Mouse (Mus musculus) gastrocnemius, postnatal 36 days (tissue): ENCODE data around the gene Gm18596. TPM values are rescaled to one million over a fixed set of nuclear protein-coding genes. Genes with fewer than 3 reads are reported as not detected.
"Not testable (repeated sequence)": the region's sequence is repeated elsewhere in the genome, so short reads cannot be mapped to it uniquely, and the experiment has no call there.

ENCODE experiments used
- DNase-seq, 2 experiments: peaks; one replicate each; pipeline ENCODE4 v3.0.0; 2022
- intact Hi-C: fragments of 180-260 bp; cut with DNase I; formaldehyde crosslinking; loops from one replicate; pipeline ENCODE4 v1.15.1; 2025
- long read RNA-seq, 2 experiments: library from polyadenylated mRNA; stranded (forward); transcript quantifications; one replicate each; pipeline ENCODE4 v2.0.0; 2021
- total RNA-seq, 2 experiments: library from RNA; stranded (reverse); gene quantifications; 2 replicates each; pipeline ENCODE4 v1.2.3; 2021

Gene Gm18596
- total RNA-seq: not detected
- long read RNA-seq, experiment 1: 0 reads
- long read RNA-seq, experiment 2: 0 reads

DNA sequence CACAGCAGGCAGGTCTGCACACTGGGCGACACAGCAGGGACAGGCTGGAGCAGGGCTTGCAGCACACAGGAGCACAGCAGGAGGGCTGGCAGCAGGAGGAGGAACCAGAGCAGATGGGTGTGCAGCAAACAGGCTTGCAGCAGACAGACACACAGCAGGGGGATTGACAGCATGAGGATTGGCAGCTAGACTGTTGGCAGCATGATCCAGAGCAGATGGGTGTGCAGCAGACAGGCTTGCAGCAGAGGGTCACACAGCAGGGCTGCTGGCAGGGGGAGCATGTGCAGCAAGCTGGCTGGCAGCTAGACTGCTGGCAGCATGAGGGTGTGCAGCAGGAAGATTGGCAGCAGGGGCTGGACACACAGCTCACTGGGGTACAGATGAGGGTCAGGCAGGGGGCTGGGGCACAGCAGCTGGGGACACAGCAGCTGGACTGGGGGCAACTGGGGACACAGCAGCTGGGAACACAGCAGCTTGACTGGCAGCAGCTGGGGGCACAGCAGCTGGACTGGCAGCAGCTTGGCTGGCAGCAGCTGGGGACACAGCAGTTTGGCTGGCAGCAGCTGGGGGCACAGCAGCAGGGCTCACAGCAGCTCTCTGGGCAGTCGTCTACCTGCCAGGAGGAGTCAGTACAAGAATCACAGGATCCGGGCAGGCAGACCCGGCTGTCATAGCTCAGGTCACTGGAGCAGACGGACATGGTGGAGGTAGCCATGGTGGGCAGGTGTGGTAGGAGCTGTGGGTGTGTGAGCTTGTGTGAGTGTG, at the start of gene Gm18596:
Gene Gm18596, minus strand, starts transcription at position 715 of the 765 bp plus-strand sequence.
- intact Hi-C loops, DNase-seq: not testable (repeated sequence)

- intact Hi-C loops: no loop called here
- DNase-seq: no peak
Measured at GRCm38 (mm10) chr10:77788621-77789020, 46.2 kb upstream of the Gm18596 start.

- intact Hi-C loops, DNase-seq: not testable (repeated sequence)
Measured at GRCm38 (mm10) chr10:77787876-77788275, 45.4 kb upstream of the Gm18596 start, which contains the start of gene Gm7137. Gene Gm7137, minus strand, starts transcription at chr10:77788200.

DNA sequence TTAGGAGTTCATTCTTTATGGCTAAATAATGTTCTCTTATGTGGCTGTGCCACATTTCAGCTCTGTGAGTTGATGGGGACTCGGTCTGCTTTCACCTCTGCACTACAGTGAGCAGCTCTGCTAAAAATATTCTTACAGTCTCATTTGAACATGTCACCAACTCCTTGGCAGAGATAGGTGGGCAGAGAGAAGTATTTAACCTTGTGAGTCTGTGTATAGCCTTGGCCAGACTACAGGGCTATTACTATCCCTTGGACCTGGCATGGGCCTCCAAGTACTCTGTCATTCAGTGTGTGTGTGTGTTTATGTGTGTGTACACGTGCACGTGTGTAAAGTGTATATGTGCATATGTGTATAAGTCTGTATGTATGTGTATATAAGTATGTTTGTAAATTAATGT, 41.0 kb upstream of the Gm18596 start:
- intact Hi-C loops, DNase-seq: not testable (repeated sequence)

DNA sequence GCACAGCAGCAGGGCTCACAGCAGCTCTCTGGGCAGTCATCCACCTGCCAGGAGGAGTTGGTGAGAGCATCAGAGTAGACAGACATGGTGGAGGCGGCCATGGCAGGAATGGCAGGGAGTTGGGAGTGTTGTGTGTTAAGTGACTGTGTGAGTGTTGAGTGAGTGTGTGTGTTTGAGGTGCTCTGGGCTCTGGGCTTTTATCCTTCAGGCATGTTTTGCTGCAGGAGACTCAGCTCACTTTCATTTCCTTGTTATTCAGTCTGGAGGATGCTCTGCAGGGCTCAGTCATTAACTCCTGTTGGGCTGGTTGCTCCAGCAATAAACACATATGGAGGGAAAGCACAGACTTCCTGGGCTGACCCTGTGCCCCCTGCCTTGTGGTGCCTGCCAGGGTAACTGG, 40.0 kb upstream of the Gm18596 start, which contains the start of gene Gm3250:
Gene Gm3250, minus strand, starts transcription at position 101 of the 400 bp plus-strand sequence.
- DNase-seq, intact Hi-C loops: not testable (repeated sequence)

DNA sequence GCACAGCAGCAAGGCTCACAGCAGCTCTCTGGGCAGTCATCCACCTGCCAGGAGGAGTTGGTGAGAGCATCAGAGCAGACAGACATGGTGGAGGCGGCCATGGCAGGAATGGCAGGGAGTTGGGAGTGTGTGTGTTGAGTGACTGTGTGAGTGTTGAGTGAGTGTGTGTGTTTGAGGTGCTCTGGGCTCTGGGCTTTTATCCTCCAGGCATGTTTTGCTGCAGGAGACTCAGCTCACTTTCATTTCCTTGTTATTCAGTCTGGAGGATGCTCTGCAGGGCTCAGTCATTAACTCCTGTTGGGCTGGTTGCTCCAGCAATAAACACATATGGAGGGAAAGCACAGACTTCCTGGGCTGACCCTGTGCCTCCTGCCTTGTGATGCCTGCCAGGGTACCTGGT, 34.4 kb upstream of the Gm18596 start, which contains the start of gene Gm7138:
Gene Gm7138, minus strand, starts transcription at position 101 of the 400 bp plus-strand sequence.
- intact Hi-C loops, DNase-seq: not testable (repeated sequence)

DNA sequence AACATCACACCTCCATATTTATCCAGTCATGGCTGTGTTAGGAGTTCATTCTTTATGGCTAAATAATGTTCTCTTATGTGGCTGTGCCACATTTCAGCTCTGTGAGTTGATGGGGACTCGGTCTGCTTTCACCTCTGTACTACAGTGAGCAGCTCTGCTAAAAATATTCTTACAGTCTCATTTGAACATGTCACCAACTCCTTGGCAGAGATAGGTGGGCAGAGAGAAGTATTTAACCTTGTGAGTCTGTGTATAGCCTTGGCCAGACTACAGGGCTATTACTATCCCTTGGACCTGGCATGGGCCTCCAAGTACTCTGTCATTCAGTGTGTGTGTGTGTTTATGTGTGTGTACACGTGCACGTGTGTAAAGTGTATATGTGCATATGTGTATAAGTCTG, 29.7 kb upstream of the Gm18596 start:
- DNase-seq, intact Hi-C loops: not testable (repeated sequence)

- DNase-seq, intact Hi-C loops: not testable (repeated sequence)
Measured at GRCm38 (mm10) chr10:77771225-77771624, 28.8 kb upstream of the Gm18596 start, which contains the start of gene Gm3238. Gene Gm3238, minus strand, starts transcription at chr10:77771325.

DNA sequence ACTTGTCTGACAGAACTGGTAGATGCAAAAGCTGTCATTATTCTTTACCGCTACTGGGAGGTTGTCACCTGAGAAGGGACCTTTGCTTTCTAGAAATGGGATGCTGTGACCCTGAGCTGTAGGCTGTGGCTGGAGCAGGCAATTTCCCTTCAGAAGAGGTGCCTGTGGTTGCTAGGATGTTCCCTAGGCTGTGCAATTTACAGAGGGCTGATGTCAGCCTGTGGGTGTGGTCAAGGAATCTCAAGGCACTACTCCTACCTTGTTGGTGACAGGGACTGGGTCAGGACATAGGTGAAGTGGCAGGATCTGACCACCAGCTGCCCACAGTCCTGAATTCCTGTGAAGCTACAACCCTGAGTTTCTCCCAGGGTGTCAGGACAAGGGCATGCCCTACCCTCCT, 27.3 kb upstream of the Gm18596 start:
- intact Hi-C loops: no loop called here
- no peak for DNase-seq

DNA sequence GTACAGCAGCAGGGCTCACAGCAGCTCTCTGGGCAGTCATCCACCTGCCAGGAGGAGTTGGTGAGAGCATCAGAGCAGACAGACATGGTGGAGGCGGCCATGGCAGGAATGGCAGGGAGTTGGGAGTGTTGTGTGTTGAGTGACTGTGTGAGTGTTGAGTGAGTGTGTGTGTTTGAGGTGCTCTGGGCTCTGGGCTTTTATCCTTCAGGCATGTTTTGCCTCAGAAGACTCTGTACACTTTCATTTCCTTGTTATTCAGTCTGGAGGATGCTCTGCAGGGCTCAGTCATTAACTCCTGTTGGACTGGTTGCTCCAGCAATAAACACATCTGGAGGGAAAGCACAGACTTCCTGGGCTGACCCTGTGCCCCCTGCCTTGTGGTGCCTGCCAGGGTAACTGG, 17.1 kb upstream of the Gm18596 start, which contains the start of gene Gm3233:
Gene Gm3233, minus strand, starts transcription at position 101 of the 400 bp plus-strand sequence.
- intact Hi-C loops, DNase-seq: not testable (repeated sequence)

DNA sequence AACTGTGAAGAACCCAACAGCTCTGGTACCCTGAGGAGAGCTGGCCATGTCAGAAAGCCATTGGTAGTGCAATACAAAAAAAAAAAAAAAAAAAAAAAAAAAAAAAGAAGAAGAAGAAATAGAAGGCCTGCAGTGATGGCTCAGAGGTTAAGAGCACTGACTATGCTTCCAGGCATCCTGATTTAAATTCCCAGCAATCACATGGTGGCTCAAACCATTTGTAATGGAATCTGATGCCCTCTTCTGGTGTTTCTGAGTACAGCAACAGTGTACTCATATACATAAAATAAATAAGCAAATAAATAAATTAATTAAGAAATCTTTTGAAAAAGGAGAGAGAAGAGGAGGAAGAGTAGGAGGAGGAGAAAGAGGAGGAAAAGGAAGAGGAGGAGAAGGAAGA, 11.0 kb upstream of the Gm18596 start:
- DNase-seq: no peak
- intact Hi-C loops: no loop called here

GRCm38 (mm10) chr10:77752312-77752711, 9.9 kb upstream of the Gm18596 start:
- DNase-seq, intact Hi-C loops: not testable (repeated sequence)

DNA sequence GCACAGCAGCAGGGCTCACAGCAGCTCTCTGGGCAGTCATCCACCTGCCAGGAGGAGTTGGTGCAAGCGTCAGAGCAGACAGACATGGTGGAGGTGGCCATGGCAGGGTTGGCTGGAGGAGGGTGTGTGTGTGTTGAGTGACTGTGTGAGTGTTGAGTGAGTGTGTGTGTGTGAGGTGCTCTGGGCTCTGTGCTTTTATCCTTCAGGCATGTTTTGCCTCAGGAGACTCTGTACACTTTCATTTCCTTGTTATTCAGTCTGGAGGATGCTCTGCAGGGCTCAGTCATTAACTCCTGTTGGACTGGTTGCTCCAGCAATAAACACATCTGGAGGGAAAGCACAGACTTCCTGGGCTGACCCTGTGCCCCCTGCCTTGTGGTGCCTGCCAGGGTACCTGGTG, 8.8 kb upstream of the Gm18596 start, which contains the start of gene Gm9736:
Gene Gm9736, minus strand, starts transcription at position 101 of the 400 bp plus-strand sequence.
- intact Hi-C loops, DNase-seq: not testable (repeated sequence)

DNA sequence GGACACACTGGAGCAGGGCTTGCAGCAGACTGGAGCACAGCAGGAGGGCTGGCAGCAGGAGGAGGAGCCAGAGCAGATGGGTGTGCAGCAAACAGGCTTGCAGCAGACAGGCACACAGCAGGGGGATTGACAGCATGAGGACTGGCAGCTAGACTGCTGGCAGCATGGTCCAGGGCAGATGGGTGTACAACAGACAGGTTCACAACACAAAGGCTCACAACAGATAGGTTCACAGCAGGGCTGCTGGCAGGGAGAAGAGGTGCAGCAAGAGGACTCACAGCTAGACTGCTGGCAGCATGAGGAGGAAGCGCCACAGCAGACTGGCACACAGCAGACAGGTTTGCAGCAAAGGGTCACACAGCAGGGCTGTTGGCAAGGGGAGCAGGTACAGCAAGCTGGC, 8.2 kb upstream of the Gm18596 start:
- DNase-seq, intact Hi-C loops: not testable (repeated sequence)

GRCm38 (mm10) chr10:77738929-77739328, 3.5 kb downstream of the Gm18596 start:
- intact Hi-C loops: no loop called here
- DNase-seq: no peak

DNA sequence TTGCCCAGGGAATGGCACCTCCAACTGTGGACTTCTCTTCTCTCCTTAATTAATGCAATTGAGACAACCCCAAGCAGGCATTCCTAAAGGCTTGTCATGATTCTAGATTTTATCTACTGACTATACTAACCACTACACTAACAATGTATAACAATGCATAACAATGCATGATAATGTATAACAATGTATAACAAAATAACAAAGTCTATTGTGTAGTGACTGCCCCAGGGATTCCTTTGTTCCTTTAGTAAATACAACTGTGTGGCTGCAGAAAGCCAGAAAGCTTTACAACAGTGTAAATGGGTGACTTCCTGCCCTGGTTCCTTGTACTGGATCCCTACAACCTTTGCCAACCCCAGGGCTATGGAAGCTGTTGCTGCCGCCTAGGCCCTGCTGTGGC, 6.5 kb downstream of the Gm18596 start:
- intact Hi-C loops: no loop called here
- no peak for DNase-seq

DNA sequence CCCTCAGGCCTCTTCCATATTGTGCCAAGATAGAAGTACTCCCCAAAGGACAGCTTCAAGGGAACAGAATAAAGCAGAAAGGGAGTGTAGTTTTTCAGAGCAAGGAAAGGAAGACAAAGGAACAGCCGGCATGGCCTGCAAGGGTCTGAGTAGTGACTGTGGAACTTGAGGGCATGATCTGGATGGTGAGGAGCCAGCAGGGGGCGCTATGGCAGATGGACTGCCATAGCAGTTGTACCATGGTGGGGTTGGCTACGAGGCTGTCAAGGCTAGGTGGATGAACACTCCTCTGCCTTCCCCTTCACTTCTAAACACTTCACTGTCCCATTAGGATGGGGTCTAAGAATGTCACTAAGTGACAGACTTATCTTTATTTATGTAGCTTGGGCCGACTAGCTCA, 13.2 kb downstream of the Gm18596 start:
- intact Hi-C loops: no loop called here
- no peak for DNase-seq

DNA sequence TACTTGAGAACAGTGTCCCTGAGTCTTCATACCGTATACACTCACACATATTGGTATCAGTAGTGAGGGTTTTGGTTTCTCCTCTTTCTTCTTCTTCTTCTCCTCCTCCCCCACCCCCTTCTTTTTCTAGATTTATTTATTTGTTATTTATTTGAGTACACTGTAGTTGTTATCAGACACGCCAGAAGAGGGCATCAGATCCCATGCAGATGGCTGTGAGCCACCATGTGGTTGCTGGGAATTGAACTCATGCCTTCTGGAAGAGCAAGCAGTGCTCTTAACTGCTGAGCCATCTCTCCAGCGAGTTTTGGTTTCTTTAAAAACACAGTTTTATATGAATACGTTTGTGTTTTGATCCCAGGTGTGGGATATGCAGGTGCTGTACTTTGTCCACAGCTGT, 14.2 kb downstream of the Gm18596 start:
- DNase-seq: no peak
- intact Hi-C loops: no loop called here

DNA sequence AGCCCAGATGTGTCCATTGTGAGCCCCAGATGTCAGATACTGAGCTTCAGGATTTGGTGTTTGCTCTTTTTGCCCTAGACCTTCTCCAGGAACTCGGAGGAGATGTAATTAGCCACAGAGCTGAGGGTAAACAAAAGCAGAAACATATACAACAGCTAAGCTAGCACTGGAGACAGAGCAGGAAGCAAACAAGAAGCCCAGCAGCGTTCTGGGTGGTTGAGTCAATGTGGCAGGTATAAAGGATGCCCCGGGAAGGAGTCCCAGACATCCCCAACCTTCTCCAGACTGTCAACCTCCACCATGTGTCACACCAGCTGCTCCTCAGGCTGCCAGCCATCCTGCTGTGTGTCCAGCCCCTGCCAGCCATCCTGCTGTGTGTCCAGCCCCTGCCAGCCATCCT, 16.3 kb downstream of the Gm18596 start, which contains the start of gene Gm10100:
Gene Gm10100, plus strand, starts transcription at position 301 of the 400 bp plus-strand sequence.
- no peak for DNase-seq
- intact Hi-C loops: no loop called here

GRCm38 (mm10) chr10:77724855-77725254, 17.6 kb downstream of the Gm18596 start:
- DNase-seq: no peak
- intact Hi-C loops: no loop called here

- intact Hi-C loops, DNase-seq: not testable (repeated sequence)
Measured at GRCm38 (mm10) chr10:77720299-77720698, 22.1 kb downstream of the Gm18596 start, which contains the start of gene Krtap12-1. Gene Krtap12-1, plus strand, starts transcription at chr10:77720599.
